Mouse (Mus musculus) right cerebral cortex, adult 18-20 months (tissue): ENCODE measurements around the gene Tsen15.
"Not testable (repeated sequence)": the region's sequence is repeated elsewhere in the genome, so short reads cannot be mapped to it uniquely, and the experiment has no call there.

Source experiments
- DNase-seq: peaks from one replicate; pipeline ENCODE4 v3.0.0; 2022; ENCODE audit warnings: mixed read lengths

Gene Tsen15

DNA sequence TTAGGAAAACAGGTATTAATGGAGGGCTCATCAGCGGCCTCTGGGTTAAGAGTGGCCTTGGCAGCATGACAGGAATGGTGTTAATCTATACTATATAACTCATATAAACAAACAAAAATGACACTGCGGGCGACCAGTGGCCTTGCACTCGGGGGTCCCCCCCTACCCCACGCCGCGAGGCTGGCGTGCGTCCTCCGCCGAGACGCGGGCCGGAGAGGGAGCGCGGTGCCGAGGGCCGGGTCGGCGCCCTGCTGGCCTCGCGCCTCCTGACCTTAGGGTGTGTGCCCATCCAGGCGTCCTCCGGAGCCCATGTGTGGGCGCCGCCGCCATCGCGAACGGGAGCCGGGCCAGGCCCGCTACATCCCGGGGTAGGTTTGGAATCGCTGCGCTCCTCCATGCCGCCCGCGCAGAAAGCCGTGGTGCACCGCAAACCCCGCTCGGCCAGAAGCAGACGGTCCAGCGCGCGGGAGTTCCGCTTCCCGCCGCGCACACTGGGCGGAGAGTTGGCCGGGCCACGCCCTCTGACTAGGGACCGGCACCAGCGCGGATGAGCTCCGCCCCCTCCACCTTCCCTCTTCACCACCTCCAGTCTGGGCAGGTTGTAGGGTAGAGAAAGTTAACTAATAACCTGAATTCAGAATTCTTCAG lies at the start of gene Tsen15:
TSS of gene Tsen15 (minus strand) at position 501 of the 648 bp plus-strand sequence.
- DNase-seq, result peak; percentile 91

DNA sequence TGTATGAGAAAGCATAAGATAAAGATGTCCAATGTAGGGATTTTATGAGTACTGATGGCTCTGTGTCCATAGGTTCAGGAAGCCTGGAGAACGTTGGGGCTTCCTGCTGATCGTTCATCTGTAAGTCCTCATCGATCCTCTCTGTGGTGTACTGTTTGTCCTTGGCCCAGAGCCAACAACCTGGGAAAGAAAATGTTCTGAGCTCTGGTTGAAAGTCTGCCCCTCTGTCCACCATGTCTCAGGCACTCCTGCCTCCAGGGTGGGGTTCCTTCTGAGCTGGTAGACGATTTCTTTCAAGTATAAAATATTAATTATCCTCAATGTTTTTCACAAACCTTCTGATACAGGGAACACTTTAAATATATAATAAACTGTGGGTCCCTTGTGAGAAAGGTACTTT lies 47.7 kb upstream of the Tsen15 start:
- DNase-seq, result no peak

DNA sequence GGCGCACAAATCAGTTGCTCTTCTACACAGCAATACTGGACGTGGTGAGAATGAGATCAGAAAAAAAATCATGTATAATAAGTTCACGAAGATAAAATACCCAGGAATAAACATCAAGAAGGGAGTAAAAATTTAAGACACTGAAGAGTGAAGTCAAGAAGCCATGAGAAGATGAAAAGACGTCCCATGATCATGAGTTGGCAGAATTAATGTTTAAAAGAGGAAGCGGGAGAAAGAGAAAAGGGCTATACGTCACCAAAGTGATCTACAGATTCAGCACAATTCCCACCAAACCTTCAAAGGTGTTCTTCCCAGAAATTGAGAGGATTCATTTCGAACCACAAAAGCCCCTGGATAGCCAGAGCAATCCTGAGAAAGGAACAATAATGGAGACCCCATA lies 43.3 kb upstream of the Tsen15 start:
- DNase-seq, result no peak

DNA sequence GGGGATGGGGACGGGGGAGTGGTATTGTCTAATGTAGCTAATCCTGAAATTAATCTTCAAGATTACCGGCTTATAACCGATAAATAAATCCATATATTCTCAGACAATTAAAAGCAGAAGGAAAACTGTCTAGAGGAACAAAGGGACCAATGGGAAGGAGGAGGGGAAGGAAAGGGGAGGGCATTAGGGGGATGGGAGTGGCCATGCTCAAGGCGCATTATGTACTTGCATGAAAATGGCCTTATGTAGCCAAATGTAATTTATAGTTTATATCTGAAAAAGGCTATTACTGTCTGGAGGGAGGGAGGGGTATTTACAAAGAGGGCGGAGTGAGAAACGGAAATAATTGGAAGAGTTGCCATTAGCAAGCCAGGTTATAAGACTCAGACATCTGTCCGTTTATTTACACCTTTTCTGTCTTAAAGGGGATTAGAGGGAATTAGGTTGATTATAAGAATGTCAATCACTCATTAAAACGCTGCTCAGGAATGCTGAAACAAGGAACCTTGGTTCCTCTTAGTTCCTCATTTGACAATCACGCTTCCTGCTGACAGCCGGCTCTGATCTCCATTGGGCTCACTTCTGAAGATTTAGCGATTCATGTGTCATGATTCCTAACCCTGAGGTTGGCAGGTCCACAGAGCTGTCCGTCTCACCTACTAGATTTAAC lies 41.6 kb upstream of the Tsen15 start:
- DNase-seq, result no peak

DNA sequence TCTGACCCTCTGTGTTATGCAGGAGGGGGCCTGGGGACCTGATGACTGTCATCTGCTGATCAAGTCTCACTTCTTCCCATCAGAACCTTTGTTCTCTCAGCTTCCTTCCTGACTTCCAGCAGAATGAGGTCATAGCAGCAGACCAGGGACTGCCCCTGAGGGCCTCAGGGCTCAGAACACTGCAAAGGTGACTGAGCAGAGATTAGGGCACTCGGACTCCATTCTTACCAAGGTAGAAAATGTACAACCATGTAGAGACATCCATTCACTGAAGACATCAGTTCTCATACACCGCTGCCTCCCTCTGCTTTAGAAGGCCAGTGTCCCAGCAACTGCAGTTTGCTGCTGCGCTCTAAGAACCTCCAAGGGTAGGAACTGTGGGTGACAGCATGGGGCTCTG lies 36.6 kb upstream of the Tsen15 start:
- DNase-seq, result no peak

DNA sequence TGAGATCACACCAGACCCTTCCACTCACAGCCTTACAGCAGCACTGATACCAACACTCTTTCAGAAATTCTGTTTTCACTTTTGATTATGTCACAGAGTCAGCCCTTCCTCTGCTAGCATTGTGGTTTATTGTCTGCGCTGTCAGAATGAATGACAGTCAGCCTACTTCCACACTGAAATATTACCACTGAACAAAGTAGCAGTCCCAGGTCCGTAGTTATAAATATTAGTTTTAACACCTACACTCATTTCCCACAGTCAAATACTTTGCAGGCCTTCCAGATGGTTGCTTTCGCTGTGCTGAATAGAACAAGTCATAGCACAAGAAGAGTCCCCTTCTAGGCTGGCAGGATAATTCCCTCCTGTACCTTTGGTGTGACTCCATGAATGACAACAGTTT lies 35.8 kb upstream of the Tsen15 start:
- DNase-seq, result no peak

DNA sequence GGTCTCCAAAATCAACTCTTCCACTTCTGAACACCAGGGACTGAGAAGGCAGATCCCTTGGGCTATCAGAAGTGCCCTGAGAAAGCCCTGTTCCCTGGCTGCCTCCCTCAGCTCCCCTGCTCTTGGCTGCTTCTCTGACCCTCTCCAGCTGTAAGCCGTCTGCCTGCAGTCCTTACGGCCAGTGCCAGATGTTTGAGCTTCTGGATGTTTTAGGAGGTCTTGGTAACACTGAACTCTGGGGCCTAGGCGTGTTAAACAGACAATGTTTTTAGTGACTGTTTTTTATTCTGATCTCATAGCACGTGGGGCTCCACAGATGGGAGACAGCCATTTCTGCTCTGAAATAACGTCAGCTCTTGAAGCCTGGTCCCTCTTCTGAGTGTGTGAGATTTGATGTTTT lies 31.1 kb upstream of the Tsen15 start:
- DNase-seq, result no peak

DNA sequence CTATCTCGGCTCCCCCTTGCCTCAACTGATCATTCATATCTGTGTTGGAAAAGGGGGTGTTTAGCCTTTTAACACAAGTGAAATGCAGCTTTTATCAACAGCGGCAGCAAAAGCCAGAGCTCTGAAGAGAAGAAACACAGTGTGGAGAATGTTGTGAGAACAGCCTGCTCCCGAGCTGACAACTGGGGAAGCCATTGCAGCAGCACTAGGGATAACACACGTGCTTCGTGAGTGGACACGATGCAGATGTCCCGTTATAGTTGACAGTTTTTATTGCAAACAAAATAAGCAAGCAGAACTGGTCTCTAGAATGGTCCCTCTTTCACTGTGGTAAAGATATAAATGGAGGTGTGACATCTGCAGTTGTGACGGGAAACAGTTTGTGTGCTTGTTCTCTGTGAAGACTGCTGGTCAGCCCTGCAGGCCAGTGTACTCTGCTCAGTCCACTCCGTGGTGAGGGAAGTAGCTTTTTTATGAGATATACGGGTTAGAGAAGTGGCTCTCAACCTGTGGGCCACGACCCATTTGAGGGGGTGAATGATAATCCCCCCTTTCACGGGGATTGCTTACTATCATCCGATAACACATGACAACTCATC lies 29.9 kb upstream of the Tsen15 start:
- no peak for DNase-seq

DNA sequence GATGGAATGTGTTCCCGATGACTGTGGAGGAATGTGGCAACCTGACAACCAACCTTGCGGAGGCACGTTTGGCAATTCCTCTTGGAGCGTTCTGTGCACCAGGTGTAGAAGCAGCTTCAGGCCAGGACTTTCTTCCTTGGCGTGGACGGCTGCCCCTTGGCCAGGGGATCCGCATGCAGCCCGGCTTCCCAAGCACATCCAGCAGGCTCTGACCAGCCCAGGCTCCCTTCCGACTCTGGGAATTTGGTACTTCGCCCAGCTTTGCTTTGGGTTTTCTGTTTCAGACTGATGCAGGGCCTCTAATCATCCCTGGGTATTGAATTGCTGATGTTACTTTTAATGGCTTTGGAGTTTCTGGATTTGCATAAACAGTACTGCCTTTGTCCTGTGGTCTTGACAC lies 28.0 kb upstream of the Tsen15 start:
- DNase-seq, result peak; percentile 34

DNA sequence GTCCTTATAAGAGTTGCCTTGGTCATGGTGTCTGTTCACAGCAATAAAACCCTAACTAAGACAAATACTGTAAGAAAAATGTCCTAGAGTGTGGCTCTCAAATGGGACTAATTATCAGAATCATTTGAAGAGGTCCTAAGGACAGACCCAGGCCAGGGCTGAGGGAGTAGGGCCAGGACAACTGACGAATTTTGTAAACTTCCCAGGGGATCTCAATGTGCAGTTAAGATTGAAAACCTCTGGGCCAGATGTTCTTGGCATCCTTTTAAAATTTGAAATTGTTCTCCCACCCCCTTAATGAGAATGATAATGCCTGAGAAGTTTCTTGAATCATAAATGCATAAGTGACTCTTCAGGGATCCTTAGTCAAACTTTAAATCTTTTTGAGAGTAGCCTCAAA lies 27.5 kb upstream of the Tsen15 start:
- no peak for DNase-seq

DNA sequence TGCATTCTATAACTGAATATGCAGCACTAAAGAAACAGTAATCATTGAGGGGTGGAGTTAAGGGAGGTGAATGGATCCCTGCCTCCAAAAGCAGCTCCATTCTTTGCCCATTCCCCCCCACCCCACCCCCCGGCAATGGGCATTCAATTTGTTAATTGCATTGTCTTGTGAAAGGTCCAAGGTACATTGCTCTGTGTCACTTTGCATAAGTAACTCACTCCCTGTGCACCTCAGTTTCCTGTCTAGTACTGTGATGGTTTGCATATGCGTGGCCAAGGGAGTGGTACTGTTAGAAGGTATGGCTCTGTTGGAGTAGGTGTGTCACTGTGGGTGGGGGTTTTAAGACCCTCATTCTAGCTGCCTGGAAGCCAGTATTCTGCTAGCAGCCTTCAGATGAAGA lies 26.6 kb upstream of the Tsen15 start:
- DNase-seq, result no peak

DNA sequence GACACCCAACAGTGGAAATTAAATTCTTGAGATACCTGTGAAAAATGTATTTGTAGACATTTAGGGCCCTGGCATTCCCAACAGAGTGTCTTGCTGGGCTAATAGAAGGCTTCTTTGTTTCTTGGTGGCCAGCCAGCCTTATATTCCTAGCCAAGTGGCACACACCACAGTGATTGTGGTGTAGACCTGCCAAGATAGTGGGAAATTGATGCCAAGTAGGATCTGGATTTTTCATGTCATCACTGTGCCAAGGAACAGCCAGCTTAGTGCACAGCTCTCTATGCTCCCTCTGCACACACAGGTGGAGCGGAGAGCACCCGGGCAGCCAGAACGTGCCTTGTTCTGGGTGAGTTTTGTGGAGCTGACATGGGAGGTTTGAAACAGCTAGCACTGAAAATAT lies 24.2 kb upstream of the Tsen15 start:
- DNase-seq, result peak; percentile 21

DNA sequence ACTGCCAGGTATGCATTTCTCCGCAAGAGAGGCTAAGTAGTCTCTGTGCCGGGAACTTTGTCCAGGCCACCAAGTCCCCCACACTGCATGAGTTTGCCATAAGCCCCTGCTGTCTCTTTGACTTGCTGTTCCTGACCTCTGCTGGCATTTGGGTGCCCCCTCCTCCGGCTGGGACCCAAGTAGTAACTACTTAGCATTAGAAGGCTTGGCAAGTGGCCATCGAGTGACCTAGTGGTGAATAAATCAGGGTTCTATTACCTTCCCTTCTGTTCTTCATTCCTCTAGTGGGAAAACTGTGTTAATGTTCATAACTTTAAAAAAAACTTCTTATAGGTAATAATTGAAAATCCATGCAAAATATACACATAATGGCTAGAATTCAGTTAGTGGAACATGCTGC lies 22.9 kb upstream of the Tsen15 start:
- no peak for DNase-seq

DNA sequence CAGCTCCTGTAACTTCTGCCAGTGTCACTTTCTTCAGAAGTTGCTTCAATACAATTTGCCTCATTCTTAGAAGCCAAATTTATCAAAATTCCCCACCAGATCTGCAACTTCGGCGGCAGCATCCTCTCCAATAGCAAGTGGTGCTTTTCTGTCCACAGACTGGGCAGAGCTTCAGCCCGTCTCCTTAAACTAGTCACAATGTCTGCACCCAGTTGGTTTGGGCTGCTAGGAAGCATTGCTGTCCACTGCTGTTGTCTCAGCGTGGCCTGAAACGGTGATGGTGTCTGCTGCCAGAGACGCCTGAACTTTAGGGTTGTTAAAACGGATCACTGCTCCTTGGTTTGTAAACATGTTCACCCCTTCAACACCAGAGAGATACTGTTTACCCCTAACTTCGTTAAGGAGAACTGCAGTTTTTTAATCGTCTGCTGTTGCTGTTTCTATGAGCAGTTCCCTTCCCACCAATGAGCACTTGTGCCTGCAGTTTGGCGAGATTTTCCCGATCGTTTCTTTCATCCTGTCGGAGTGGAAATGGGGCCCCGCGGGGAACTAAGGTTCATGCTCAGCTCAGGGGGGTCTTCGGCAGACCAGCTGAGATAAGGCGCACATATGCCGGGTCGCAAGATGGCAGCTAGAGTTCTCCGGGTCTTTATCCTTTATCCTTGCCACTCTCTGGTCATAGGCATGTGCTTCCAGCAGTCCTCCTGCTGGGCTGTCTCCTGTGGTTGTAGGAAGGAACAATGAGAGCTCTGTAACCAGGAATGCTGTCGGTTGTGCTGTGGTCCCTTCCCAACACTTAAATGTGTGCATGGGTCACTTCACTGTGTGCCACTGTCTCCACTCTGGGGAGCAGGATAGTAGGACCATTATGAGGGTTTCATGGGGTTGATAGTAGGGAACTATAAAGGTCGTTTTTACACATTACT lies 20.8 kb upstream of the Tsen15 start:
- no peak for DNase-seq

DNA sequence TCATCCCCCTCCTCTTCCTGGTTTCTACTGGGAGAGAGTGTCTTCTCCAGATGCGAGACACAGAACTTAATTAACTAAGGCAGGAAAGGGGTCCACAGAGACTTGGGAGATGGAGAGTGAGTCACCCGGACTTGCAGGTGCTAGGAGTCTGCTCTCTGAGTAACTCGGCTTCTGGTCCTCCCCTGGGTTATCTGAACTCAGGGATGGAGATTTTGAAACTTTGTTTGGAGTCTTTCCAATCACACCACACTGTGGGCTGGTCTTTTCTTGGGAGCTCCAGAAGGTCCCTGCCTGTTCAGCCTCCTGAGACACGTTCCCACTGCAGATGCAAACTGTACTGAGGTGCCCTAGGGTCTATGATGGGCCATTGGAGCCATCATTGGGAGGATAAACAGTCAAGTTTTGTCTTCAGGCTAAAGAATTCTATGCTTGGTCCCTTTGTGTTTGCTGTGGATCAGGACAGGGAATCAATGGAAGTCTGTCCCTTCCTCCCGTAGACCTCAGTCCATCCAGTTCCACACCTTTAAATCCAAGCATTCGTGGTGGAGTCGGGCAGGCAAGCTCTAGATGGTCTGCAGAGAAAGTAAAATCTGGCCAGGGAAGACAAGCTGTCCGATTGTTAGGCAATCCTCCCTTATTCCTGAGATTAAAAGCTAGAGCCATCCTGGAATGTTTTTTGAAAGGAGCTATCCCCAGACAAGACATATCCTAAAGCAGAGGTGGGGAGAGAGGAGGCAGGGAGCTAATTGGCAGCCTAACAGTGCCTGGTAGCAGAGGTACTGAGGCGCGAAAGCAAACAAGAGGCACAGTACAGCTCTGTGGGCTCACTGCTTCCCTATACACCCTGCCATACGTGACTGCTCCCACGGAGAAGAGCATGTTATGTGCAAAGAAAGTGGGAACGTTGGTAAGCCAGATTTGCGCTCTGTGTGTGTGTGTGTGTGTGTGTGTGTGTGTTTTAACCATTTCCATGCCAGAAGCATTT lies 14.4 kb upstream of the Tsen15 start:
- peak; percentile 55 for DNase-seq

DNA sequence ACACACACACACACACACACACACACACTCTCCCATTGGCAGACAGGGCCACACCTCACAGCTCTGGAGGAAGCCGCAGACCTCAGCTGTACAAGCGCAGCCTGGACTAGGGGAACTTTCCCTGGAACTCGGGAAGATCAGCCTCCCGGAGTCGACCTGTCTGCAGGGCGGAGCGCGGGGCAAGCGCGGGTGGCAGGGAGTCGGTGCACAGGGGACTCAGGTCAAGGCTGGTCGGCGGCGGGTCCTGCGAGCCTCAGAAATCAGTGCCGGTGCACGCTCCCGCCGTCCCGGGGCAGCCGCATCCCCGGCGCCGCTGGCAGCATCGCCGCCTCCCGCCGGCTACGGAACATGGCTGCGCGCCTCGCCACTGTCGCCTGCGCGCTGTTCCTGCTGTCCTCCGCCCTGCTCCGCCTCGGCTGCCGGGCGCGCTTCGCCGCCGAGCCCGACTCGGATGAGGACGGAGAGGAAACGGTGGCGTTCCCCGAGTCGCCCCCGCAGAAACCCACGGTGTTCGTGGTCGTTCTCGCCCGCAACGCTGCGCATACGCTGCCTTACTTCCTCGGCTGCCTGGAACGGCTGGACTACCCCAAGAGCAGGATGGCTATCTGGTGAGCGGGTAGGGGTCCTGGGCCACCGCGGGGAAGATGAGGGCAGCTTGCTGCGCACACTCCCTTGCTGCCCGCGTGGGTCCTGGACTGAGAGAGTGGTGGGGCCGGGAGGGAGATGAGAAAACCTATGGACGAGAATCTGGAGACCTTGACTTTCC lies 13.5 kb upstream of the Tsen15 start, which contains the start of gene Colgalt2:
TSS of gene Colgalt2 (plus strand) at position 41 of the 766 bp plus-strand sequence.
- DNase-seq, result peak; percentile 62

DNA sequence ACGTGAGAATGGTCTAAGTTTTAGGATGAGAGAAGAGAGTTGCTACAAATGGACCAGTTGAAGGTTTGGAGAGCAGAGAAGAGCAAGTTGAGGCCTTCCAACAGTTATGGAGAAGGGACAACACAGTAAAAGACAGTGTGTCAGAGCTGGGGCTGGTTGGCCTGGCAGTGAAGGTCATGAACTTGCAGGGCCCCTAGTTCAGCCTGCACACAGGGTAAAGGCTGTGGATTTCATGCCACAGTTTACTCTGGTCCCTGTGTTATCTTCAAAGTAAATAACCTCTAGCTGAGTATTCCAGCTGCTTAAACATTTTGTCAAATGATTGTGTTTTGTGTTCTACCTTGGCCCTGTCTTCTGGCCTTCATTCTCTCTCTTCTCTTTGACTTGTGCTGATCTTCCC lies 12.2 kb upstream of the Tsen15 start:
- no peak for DNase-seq

DNA sequence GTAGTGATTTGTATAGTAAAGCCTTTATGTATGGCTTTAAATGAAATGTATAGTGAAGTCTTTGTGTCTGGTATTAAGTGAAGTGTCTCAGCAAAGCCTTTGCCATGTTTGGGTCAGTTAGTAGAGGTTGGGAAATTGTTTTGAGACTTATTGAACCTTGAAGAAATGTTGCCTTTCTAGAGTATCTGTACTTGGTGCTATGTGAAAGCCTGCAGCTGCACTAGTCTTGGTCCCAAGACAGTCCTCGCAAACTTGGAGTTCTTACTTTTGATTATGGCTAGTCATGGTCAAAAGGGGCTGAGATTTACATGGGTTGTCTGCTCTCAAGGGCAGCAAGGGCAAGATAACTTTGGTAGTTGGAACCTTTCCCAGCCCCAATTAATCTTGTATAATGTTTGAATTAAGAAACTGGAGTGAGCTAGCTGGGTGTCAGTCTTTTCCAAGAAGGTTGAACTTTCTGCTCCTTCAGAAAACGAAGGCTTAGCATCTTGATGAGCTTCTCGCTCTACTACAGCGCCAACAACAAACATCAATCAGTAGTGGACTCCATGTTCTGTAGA lies 8.5 kb upstream of the Tsen15 start:
- no peak for DNase-seq

DNA sequence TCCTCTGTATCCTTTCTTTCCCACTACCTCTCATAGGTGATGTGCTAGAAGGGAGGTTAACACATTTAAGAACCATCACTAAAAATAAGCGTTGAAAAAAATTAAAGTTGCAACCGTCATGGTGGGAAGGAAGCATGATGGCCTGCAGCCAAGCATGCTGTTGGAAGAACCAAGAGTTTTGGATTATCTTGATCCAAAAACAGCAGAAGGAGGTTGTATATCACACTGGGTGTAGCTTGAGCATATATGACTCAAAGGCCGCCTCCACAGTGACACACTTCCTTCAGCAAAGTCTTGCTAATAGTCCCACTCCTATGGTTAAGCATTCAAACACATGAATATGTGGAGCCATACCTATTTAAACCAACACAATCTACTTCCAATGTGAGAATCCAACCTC lies 7.6 kb upstream of the Tsen15 start:
- DNase-seq, result peak; percentile 57

DNA sequence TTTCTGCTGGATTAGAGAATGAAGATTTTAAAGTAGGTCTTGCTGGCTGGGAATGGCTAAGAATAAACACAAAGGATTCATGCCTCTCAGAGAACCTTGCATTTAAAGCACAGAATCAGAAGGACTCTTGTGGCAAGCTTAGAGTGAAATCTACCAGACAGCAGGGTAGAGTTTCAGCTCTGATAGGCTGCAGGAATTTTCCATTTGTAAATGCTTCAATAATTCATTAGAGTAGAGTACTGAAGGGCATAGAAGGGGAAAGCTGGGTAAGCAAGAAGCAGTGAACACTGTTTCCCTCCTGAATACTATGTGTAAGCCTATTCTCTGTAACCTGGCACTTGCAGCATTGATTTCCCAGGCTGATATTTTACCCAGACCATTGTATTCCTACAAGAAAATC lies 2.8 kb upstream of the Tsen15 start:
- no peak for DNase-seq

DNA sequence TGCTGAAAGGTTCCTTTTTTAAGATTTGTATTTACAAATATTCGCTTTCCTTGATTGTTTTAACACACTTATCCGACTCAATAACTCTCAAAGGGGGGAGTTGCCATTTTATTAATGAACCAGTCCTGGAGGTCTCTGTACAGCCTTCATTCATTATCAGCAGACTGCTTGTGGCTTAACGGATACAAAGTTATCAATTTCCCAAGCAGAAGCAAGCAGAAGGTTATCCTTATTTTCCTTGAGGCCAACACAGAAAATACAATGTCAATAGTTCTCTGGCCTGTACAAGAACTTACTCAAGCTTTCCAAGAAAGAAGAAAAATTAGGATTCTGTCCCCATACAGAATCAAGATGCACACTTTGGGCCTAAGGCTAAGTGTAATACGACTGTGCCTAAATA lies 795 bp downstream of the Tsen15 start:
- not testable (repeated sequence) for DNase-seq
